Mouse (Mus musculus): ENCODE measurements at regions not wholly inside any gene's neighbourhood (a gene's known extent, or its start where the extent isn't known, plus 50 kb on each side); places are given as distances from the start of the nearest gene placed in this dataset.
A peak's percentile ranks its signal among the peaks of the same experiment; 100 is the strongest.

- no peak for DNase-seq (ENCODE audit: low read depth)
Observed at GRCm38 (mm10) chr1:61050346-61050745, 72.6 kb downstream of the Icos start.

DNA sequence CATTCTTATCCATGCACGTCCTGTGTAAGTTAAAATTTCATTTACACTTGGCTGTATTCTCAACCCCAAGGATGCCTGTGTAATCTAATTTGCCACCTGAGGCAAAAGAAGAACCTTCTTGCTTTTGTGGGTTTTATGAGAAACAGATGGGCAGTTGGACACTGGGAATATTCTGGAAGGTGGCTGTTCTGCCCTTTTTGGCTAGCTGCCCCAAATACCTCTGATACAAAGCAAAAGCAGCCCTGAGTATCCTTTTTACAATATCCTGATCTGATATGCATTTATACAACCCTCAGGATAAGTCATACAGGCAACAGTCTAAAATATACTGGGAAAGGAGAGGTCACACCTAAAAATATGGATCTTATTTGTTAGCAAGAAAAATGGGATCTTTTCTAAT, 75.9 kb downstream of the Icos start:
- DNase-seq (ENCODE audit: low read depth), result no peak

DNA sequence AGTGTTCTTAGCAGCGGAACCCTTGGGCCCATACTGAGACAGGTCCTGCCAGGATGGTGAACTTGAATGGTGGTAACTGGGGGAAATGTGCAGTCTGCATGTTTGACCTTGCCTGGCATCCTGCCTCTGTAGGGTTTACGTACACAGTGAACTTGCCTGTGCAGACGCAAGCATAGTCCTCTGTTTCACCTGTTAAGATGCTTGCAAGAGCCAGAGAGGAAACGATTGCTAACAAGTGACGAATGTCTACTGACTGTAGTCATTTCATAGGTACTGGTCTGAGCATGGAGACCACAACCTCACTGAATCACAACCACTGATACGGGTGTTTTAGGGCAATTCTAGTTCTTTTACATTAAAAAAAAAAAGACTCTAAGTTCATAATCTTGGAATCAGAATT, 76.7 kb downstream of the Icos start:
- DNase-seq (ENCODE audit: low read depth), result no peak

DNA sequence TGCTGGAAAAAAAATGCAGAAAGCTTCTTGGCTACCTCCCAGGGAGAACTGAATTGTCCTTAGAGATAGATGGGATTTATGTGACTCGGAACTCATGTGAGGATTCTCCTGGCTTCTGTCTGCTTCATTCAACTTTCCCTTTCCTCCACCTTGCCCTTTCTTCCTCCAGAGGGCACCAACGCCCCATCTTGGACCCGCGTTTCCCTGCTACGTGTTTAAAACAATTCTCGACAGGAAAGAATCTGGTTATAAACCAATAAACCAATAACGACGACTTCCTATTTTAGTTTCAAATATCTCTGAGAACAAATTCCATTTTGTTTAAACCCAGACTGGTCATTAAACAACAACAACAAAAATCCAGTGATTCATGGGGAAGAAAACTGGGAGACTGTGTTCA, 77.4 kb downstream of the Icos start:
- DNase-seq (ENCODE audit: low read depth), result peak; percentile 9

DNA sequence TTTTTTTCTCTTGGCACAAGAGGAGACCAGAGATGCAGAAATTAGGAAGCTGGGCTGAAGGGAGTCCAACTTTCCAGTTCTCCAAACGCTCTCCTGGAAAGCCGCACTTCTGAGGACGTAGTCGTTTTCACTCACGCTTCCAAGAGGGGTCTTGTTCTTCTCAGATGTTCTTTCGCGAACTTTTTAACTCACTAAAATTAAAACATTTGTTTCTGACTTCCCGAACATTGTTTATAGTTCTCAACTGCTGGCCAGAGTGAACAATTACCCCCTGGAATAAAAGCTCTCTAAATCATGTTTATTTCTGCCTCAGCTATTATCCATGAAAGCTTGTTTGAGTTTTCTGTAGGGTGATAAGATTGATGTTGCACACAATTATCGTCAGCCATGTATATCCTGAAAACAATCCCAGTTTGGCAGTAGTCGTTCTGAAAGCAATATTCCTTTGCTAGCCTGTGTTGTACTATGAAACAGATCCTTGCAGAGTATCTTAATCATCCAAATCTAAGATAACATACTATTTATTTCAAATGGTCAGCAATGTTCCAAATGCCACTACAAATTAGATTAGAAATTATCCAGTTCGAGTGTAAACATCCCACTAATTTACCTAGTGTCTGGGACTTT, 82.3 kb downstream of the Icos start:
- no peak for DNase-seq (ENCODE audit: low read depth)

- no peak for DNase-seq (ENCODE audit: low read depth)
Observed at GRCm38 (mm10) chr1:61061892-61062460, 84.2 kb downstream of the Icos start.

- no peak for DNase-seq (ENCODE audit: low read depth)
Observed at GRCm38 (mm10) chr1:61068112-61068511, 90.4 kb downstream of the Icos start.

- DNase-seq (ENCODE audit: low read depth), result no peak
Observed at GRCm38 (mm10) chr1:61074127-61074526, 96.4 kb downstream of the Icos start.

GRCm38 (mm10) chr1:61075335-61075734, 97.6 kb downstream of the Icos start:
- DNase-seq (ENCODE audit: low read depth), result no peak

- no peak for DNase-seq (ENCODE audit: low read depth)
Observed at GRCm38 (mm10) chr1:61084732-61085131, 107.0 kb downstream of the Icos start.

GRCm38 (mm10) chr1:61086811-61087210, 109.1 kb downstream of the Icos start:
- no peak for DNase-seq (ENCODE audit: low read depth)

- no peak for DNase-seq (ENCODE audit: low read depth)
Observed at GRCm38 (mm10) chr1:61090801-61091200, 113.1 kb downstream of the Icos start.

- DNase-seq (ENCODE audit: low read depth), result no peak
Observed at GRCm38 (mm10) chr1:61095481-61096165, 117.9 kb downstream of the Icos start.

- no peak for DNase-seq (ENCODE audit: low read depth)
Observed at GRCm38 (mm10) chr1:61099341-61099740, 121.6 kb downstream of the Icos start.

DNA sequence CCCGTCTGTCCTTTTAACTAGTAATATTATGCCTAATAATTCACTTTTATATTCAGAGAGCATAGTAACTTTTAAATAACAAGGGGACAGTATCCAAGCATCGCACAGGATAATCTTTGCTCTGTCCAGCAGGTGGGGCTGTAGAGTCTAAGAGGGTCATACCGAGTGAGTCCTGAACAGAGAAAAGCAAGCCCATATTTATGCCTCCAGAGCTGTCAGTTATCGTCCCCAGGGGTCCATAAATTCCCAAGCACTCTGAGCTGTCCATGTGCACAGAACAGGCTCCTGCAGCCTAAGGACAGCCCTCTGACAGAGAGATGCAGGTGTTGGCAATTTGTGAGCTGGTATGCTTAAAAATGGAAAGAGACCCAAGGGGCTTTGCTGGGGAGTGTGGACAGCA, 124.0 kb downstream of the Icos start:
- DNase-seq (ENCODE audit: low read depth), result peak; percentile 34

DNA sequence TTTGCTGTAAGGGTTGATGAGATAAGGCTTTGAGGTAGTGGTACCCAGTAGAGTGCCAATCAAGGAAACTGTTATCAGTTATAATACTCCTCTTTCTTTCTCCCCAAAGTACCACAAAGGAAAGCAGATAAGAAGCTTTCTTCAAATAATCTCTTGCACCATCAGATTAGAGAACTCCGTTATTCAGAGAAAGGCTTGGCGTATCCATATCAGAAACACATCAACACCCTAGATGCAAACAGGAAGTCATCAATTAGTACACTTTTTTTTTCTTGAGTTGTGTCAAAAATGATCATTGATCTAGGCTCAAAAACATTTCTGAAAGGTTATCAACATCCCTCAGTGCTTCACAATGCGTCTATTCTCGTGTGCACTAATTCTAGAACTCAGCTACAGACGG, 124.6 kb downstream of the Icos start:
- DNase-seq (ENCODE audit: low read depth), result no peak

DNA sequence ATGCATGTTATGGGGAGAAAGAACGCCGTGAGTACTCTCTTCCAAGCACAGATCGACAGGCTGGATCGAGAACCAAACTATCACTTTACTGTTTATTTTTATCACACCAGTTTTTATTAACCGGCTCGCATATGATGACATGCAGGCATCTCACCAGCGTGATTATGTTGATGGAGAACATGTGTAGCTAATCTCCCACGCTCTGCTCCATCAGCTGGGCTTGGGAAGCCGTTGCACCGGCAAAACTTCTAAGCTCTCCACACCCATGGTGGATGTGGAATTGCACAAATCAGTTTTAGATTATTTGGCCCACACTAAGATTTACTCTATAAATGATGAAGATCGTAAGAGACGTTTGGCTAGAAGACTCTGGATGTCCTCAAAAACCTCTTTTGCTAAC, 125.9 kb downstream of the Icos start:
- no peak for DNase-seq (ENCODE audit: low read depth)

DNA sequence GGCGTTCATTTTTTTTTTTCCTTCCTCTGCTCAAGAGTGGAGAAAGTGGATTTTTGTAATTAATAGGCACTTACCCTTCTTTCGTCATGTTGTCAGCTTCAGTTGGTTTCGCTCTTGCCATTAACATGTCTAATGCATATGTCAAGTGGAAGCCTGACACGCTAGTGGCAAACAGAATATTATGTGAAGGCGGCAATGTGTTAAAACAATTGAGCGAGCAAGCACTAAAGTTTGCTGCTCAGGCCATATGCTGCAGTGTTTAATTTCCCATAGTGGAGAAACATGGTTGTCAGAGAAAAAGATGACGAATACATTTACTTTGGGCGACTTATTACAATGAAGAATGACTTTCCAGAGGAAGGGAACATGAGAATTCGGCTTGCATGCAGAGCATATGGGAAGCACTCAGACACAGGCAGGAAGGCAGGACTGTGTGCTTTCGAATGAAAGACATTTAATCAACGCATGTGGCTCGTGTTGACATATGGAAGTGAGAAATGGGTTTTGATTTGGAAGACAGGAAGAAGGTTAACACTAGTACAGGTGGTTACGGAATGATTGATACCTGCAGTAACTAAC, 134.1 kb downstream of the Icos start:
- DNase-seq (ENCODE audit: low read depth), result no peak

DNA sequence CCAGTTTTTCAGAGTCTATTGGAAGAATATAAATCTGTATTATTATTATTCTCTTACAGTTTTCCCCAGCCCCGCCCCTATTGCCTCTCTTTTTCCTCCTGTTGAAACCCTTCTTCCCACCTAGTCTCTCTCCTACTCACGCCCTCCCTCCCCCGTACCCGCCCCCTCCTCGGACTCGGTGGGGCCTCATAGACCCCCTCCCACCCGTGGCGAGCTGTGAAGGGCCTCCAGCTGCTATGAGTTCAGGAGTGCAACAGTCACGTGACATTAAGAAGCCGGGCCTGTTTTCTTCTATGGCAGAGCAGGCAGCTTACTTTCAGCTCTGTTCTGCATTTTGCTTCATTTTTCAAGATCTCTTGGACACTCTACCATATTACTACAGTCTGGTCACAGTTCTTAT, 139.8 kb downstream of the Icos start:
- no peak for DNase-seq (ENCODE audit: low read depth)

DNA sequence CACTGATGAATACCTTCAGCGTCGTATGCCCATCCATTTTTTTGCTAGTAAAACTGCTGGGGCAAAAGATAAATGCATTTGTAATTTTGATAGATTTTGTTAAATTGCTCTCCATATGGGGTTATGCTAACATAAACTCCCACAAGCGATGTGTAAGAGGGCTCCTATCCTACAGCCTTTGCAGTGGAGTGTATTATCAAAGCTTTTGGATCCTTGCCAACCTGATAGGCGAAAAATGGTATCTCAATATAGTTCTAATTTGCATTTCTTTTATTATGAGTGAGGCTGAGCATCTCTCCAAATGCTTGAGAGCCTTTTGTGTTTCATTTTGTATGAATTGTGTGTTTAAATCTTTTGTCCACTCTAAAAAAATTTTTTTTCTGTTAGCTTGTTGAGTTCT, 140.3 kb downstream of the Icos start:
- DNase-seq (ENCODE audit: low read depth), result no peak

- DNase-seq (ENCODE audit: low read depth), result no peak
Observed at GRCm38 (mm10) chr1:61121480-61121879, 143.8 kb downstream of the Icos start.

DNA sequence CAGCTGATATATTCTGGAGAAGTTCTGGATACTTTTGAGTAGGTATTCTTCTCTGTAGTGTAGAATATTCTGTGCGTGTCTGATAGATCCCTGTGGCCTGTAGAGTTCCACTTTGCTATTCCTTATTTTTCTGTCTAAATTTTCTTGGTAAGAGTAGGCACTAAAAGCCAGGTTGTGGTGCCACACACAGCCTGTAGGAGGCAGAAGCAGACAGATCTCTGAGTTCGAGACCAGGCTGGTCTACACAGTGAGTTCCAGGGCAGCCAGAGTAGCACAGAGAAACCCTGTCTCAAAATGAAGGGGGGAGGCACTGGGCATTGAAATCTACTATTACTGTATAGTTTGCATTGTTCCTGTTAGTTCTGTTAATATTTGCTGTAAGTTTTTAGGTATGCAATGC, 147.4 kb downstream of the Icos start:
- DNase-seq (ENCODE audit: low read depth), result no peak

All from c-Kit-positive CD71-negative TER-119-negative erythroid progenitor cells, embryonic 14.5 days (primary cell).